Mouse (Mus musculus): ENCODE results near the gene Rtl6.

GRCm38 (mm10) chr15:84597816-84598215, 40.2 kb upstream of the Rtl6 start:
- TF ChIP-seq CTCF (conservative IDR thresholded peaks at IDR 0.05; ENCODE audit: insufficient read depth, insufficient read length, low read depth, low read length) (no peak), POLR2A (IDR thresholded peaks at IDR 0.05; ENCODE audit: low read depth, low read length) (no peak)
